In genomic region chr5:48320597-48320996, GRCm38 (mm10) we compare ENCODE assay signal across 16 mouse cellular contexts.
"Had no signal": no experiment of that assay in that cellular context is flagged by ENCODE, and none has a peak within 500 bp of the region (broad histone marks: within the 10 kb centered on the region; RNA-seq: fewer than 3 reads in every experiment).

No protein-coding gene starts in this region.

- H3K4me2 ChIP-seq: liver, embryonic 11.5 days; liver, embryonic 13.5 days; liver, embryonic 15.5 days; midbrain, embryonic 11.5 days; midbrain, embryonic 13.5 days; midbrain, embryonic 15.5 days; neural tube, embryonic 12.5 days; stomach, embryonic 15.5 days had no signal

- DNase-seq: liver, embryonic 13.5 days; liver, postnatal 0 days; right cerebral cortex, postnatal 14 days; thymus, adult 2 months; thymus, postnatal 25 days; thymus, postnatal 4 days had no signal

- H3K9me3 ChIP-seq: liver, embryonic 13.5 days; liver, embryonic 15.5 days; megakaryocyte, embryonic 14.5 days; midbrain, embryonic 13.5 days; midbrain, embryonic 15.5 days; neural tube, embryonic 12.5 days; stomach, embryonic 15.5 days had no signal

- H3K27me3 ChIP-seq: liver, embryonic 13.5 days; liver, embryonic 15.5 days; megakaryocyte, embryonic 14.5 days; midbrain, embryonic 13.5 days; midbrain, embryonic 15.5 days; neural tube, embryonic 12.5 days; stomach, embryonic 15.5 days had no signal

- H3K27ac ChIP-seq: liver, embryonic 13.5 days; liver, embryonic 15.5 days; macrophage; midbrain, embryonic 13.5 days; midbrain, embryonic 15.5 days; neural tube, embryonic 12.5 days; stomach, embryonic 15.5 days; stomach, postnatal 0 days had no signal

- H3K36me3 ChIP-seq: liver, embryonic 13.5 days; liver, embryonic 15.5 days; midbrain, embryonic 13.5 days; midbrain, embryonic 15.5 days; neural tube, embryonic 12.5 days; stomach, embryonic 15.5 days had no signal

- H3K4me1 ChIP-seq: liver, embryonic 13.5 days; liver, embryonic 15.5 days; megakaryocyte, embryonic 14.5 days; midbrain, embryonic 13.5 days; midbrain, embryonic 15.5 days; neural tube, embryonic 12.5 days; stomach, embryonic 15.5 days had no signal

- ATAC-seq: liver, postnatal 0 days; midbrain, embryonic 13.5 days; midbrain, embryonic 15.5 days had no signal

- H3K4me3 ChIP-seq: liver, embryonic 13.5 days; liver, embryonic 15.5 days; megakaryocyte, embryonic 14.5 days; midbrain, embryonic 13.5 days; midbrain, embryonic 15.5 days; neural tube, embryonic 12.5 days; stomach, embryonic 15.5 days had no signal

- H3K9ac ChIP-seq: liver, embryonic 13.5 days; liver, embryonic 15.5 days; liver, postnatal 0 days; midbrain, embryonic 13.5 days; midbrain, embryonic 15.5 days; neural tube, embryonic 12.5 days; stomach, embryonic 15.5 days had no signal
